Mouse (Mus musculus): ENCODE results near the gene Fnip1.

- TF ChIP-seq POLR2A (IDR thresholded peaks at IDR 0.05; ENCODE audit: borderline replicate concordance, extremely low read depth, low read depth, low read length), result no peak
- TF ChIP-seq CTCF (IDR thresholded peaks at IDR 0.05; ENCODE audit: insufficient read depth, low read length), result no peak
Observed at GRCm38 (mm10) chr11:54542414-54542813, 104.4 kb downstream of the Fnip1 start.
